Mouse (Mus musculus) MEL (cell line): ENCODE results near the gene Slc39a11.

Source experiments
- CTCF ChIP-seq, 3 experiments: IDR thresholded peaks in 2 of 3; conservative IDR thresholded peaks in 1 of 3; 2 replicates each; pipeline ENCODE4 v1.5.1; 2011 to 2012; ENCODE audit warnings: low read length in 3 of 3, low read depth in 2 of 3, mild to moderate bottlenecking in 2 of 3, improper control_type of control experiment in 1 of 3, inconsistent platforms in 1 of 3, mixed read lengths in 1 of 3, moderate library complexity in 1 of 3; ENCODE audit not compliant: control insufficient read depth in 1 of 3, insufficient read depth in 1 of 3, poor library complexity in 1 of 3, severe bottlenecking in 1 of 3
- EP300 ChIP-seq, 2 experiments: IDR thresholded peaks; 2 replicates each; pipeline ENCODE4 v1.6.1; 2011; ENCODE audit warnings: improper control_type of control experiment in 2 of 2, low read length in 2 of 2, low read depth in 1 of 2, mild to moderate bottlenecking in 1 of 2
- ETS1 ChIP-seq: IDR thresholded peaks from 2 replicates; pipeline ENCODE4 v1.6.1; 2012; ENCODE audit warnings: low read depth, mild to moderate bottlenecking, inconsistent platforms, low read length, improper control_type of control experiment, moderate library complexity
- GABPA ChIP-seq: IDR thresholded peaks from 2 replicates; pipeline ENCODE4 v1.6.1; 2012; ENCODE audit warnings: low read depth, mild to moderate bottlenecking, inconsistent platforms, low read length, improper control_type of control experiment, moderate library complexity
- HCFC1 ChIP-seq: IDR thresholded peaks from 2 replicates; pipeline ENCODE4 v1.6.1; 2012; ENCODE audit warnings: low read depth, mild to moderate bottlenecking, inconsistent platforms, low read length, improper control_type of control experiment, moderate library complexity
- MAFK ChIP-seq: IDR thresholded peaks from 2 replicates; pipeline ENCODE4 v1.6.1; 2011; ENCODE audit warnings: low read depth, mild to moderate bottlenecking, low read length, improper control_type of control experiment, borderline replicate concordance
- MXI1 ChIP-seq: IDR thresholded peaks from 2 replicates; pipeline ENCODE4 v1.6.1; 2011; ENCODE audit warnings: mild to moderate bottlenecking, low read depth, low read length, improper control_type of control experiment
- POLR2A ChIP-seq, 2 experiments: IDR thresholded peaks; 2 replicates each; pipeline ENCODE4 v1.6.1; 2011 to 2012; ENCODE audit warnings: low read length in 2 of 2, mild to moderate bottlenecking in 2 of 2, control low read depth in 1 of 2, improper control_type of control experiment in 1 of 2, low read depth in 1 of 2, moderate library complexity in 1 of 2; ENCODE audit not compliant: control insufficient read depth in 1 of 2, insufficient read depth in 1 of 2, poor library complexity in 1 of 2
- POLR2AphosphoS5 ChIP-seq: IDR thresholded peaks from 2 replicates; pipeline ENCODE4 v1.6.1; 2012; ENCODE audit warnings: low read depth, borderline replicate concordance, mild to moderate bottlenecking, inconsistent platforms, low read length, moderate library complexity, mixed read lengths
- USF1 ChIP-seq: IDR thresholded peaks from 2 replicates; pipeline ENCODE4 v1.6.1; 2014; ENCODE audit warnings: low read depth, mild to moderate bottlenecking, inconsistent platforms, low read length, improper control_type of control experiment, moderate library complexity
- ZMIZ1 ChIP-seq: IDR thresholded peaks from 2 replicates; pipeline ENCODE4 v1.6.1; 2012; ENCODE audit warnings: low read depth, mild to moderate bottlenecking, inconsistent platforms, low read length, improper control_type of control experiment, moderate library complexity
- ZNF384 ChIP-seq: IDR thresholded peaks from 2 replicates; pipeline ENCODE4 v1.6.1; 2012; ENCODE audit warnings: low read depth, mild to moderate bottlenecking, inconsistent platforms, low read length, improper control_type of control experiment

DNA sequence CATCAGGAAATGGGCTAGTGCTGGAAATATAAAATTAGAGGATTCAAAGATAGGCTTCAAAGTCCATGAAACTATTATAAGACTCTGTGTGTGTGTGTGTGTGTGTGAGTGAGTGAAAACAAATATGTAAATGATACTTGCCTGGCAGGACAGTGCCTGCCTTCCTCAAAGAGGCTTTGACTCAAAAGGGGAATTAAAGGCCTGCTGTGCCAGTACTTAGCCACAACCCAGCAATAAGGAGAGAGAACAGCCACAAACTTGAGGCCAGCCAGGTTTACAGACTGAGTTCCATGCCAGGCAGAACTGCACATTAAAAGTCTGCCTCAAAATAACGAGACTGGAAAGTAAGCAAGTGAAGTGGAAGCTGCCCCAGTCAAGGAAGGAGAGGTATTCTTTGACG is 27.0 kb upstream of the Slc39a11 start:
- TF ChIP-seq CTCF (IDR thresholded peaks at IDR 0.05 in 2 of 3, conservative IDR thresholded peaks at IDR 0.05 in 1 of 3; ENCODE audit: control insufficient read depth in 1 of 3, insufficient read depth in 1 of 3, low read depth in 2 of 3, low read length in 3 of 3, poor library complexity in 1 of 3, severe bottlenecking in 1 of 3) = no peak
- TF ChIP-seq HCFC1 = no peak
- TF ChIP-seq ZMIZ1 = no peak
- TF ChIP-seq MXI1 = no peak
- no peak for TF ChIP-seq POLR2A (IDR thresholded peaks at IDR 0.05; ENCODE audit: control insufficient read depth in 1 of 2, insufficient read depth in 1 of 2, low read depth in 1 of 2, low read length in 2 of 2, poor library complexity in 1 of 2)
- no peak for TF ChIP-seq MAFK
- no peak for TF ChIP-seq EP300 (IDR thresholded peaks at IDR 0.05; ENCODE audit: low read depth in 1 of 2, low read length in 2 of 2)
- TF ChIP-seq ETS1 = no peak
- no peak for TF ChIP-seq USF1
- no peak for TF ChIP-seq POLR2AphosphoS5
- TF ChIP-seq GABPA = no peak
- TF ChIP-seq ZNF384 = no peak
